Mouse (Mus musculus): ENCODE data around the gene Slc10a3.

- TF ChIP-seq CTCF (IDR thresholded peaks at IDR 0.05; ENCODE audit: insufficient read depth, low read length): no peak
- no peak for TF ChIP-seq POLR2A (IDR thresholded peaks at IDR 0.05; ENCODE audit: borderline replicate concordance, extremely low read depth, low read depth, low read length)
Observed at GRCm38 (mm10) chrX:74384451-74384850, 11.3 kb upstream of the Slc10a3 start.

Measured in lung, adult 2 months (tissue).